Mouse (Mus musculus) lung, postnatal 0 days (tissue): ENCODE measurements around the gene Zswim1. TPM values are rescaled to one million over a fixed set of nuclear protein-coding genes. Genes with fewer than 3 reads are reported as not detected.
A peak's percentile ranks its signal among the peaks of the same experiment; 100 is the strongest.
"Not testable (repeated sequence)": the region's sequence is repeated elsewhere in the genome, so short reads cannot be mapped to it uniquely, and the experiment has no call there.

Experiments used
- ATAC-seq: fragments of 200-750 bp; cut with Nextera tagmentation; 2 replicates; pipeline ENCODE4 v1.8.0; 2017; ENCODE audit warnings: moderate library complexity
- DNase-seq: peaks from one replicate; pipeline ENCODE4 v3.0.0-alpha.2; 2016; ENCODE audit warnings: low spot score
- H3K27ac ChIP-seq: fragments of 300-500 bp; sonication (generic); 2 replicates; pipeline ENCODE4 v1.5.1; 2014; ENCODE audit warnings: antibody characterized with exemption, mild to moderate bottlenecking, low read length, mixed read lengths
- H3K27me3 ChIP-seq: fragments of 300-500 bp; sonication (generic); replicated peaks from 2 replicates; pipeline ENCODE4 v1.6.1; 2014; ENCODE audit warnings: low read length, mixed read lengths; ENCODE audit not compliant: insufficient read depth
- H3K36me3 ChIP-seq: fragments of 300-500 bp; sonication (generic); 2 replicates; pipeline ENCODE4 v1.6.1; 2014; ENCODE audit warnings: low read length, mixed read lengths; ENCODE audit not compliant: insufficient read depth
- H3K4me1 ChIP-seq: fragments of 300-500 bp; sonication (generic); 2 replicates; pipeline ENCODE4 v1.6.1; 2014; ENCODE audit warnings: antibody characterized with exemption, low read depth, low read length, mixed read lengths; ENCODE audit not compliant: insufficient read depth
- H3K4me2 ChIP-seq: fragments of 300-500 bp; sonication (generic); replicated peaks from 2 replicates; pipeline ENCODE4 v1.6.1; 2014; ENCODE audit warnings: low read depth, mild to moderate bottlenecking, low read length, moderate library complexity, mixed read lengths
- H3K4me3 ChIP-seq: fragments of 300-500 bp; sonication (generic); 2 replicates; pipeline ENCODE4 v1.5.1; 2014; ENCODE audit warnings: low read depth, low read length
- H3K9ac ChIP-seq: fragments of 300-500 bp; sonication (generic); replicated peaks from 2 replicates; pipeline ENCODE4 v1.6.1; 2014; ENCODE audit warnings: low read depth, mild to moderate bottlenecking
- H3K9me3 ChIP-seq: fragments of 300-500 bp; sonication (generic); 2 replicates; pipeline ENCODE4 v1.6.1; 2016; ENCODE audit warnings: low read length, mixed read lengths
- CTCF ChIP-seq: IDR thresholded peaks from 2 replicates; pipeline ENCODE4 v1.5.1; 2016; ENCODE audit warnings: antibody characterized with exemption, mild to moderate bottlenecking
- EP300 ChIP-seq: IDR thresholded peaks from 2 replicates; pipeline ENCODE4 v1.6.1; 2016; ENCODE audit warnings: antibody characterized with exemption, mild to moderate bottlenecking, control low read depth
- WGBS: fragments of 180-500 bp; shearing (Covaris S2); extraction: QIAGEN DNeasy Blood & Tissue Kit; methylation state at CpG from one replicate; pipeline ENCODE4 v1.1.7; 2014; 5-methylcytosine and 5-hydroxymethylcytosine counted together
- polyA plus RNA-seq: library from polyadenylated mRNA; unstranded; fragments of >200 nt; fragmentation: Nextera tagmentation; extraction: Ambion mirVana; gene quantifications from 2 replicates; pipeline ENCODE4 v1.2.1, GENCODE M21; 2015

Zswim1 gene
- polyA plus RNA-seq, 1 experiment from 2014 or later = 8.1 TPM

- WGBS = 95% methylated on average over 4 of the region's 4 CpGs
- no peak overlapping the region for H3K4me3 ChIP-seq
- H3K36me3 ChIP-seq = peaks cover 20% of the 10 kb centered on the region
- no peak overlapping the region; the same call in 1 of the 2 replicates for H3K4me2 ChIP-seq
- TF ChIP-seq CTCF = no peak
- TF ChIP-seq EP300 = no peak
- peaks cover 12% of the 10 kb centered on the region for H3K4me1 ChIP-seq
- no peak overlapping the region for H3K27ac ChIP-seq
- no peak overlapping the region for H3K9ac ChIP-seq
- ATAC-seq (no peak), DNase-seq (no peak)
- no peaks in the 10 kb centered on the region for H3K27me3 ChIP-seq
- no peaks in the 10 kb centered on the region for H3K9me3 ChIP-seq
Observed at GRCm38 (mm10) chr2:164835164-164835563, 12.7 kb downstream of the Zswim1 start.

GRCm38 (mm10) chr2:164845782-164846181, 23.3 kb downstream of the Zswim1 start:
- Histone ChIP-seq H3K27me3 (no peaks in the 10 kb centered on the region), H3K9me3 (no peaks in the 10 kb centered on the region), H3K9ac (no peak overlapping the region), H3K4me2 (no peak overlapping the region), H3K4me3 (no peak overlapping the region), H3K27ac (no peak overlapping the region), H3K4me1 (no peaks in the 10 kb centered on the region), H3K36me3 (no peaks in the 10 kb centered on the region)
- WGBS = 60% methylated on average over 3 of the region's 3 CpGs
- TF ChIP-seq CTCF (peak; percentile 61), EP300 (no peak)
- DNase-seq = no peak
- ATAC-seq = no peak

GRCm38 (mm10) chr2:164850061-164850460, 27.6 kb downstream of the Zswim1 start:
- WGBS = 60% methylated on average over 8 of the region's 8 CpGs

GRCm38 (mm10) chr2:164855572-164855971, 33.1 kb downstream of the Zswim1 start:
- H3K27ac ChIP-seq, H3K9me3 ChIP-seq, ATAC-seq, DNase-seq, H3K36me3 ChIP-seq, H3K9ac ChIP-seq, H3K4me3 ChIP-seq, H3K27me3 ChIP-seq: not testable (repeated sequence)
- Histone ChIP-seq H3K4me2 (peak overlapping the region; percentile 85; the same call in 1 of the 2 replicates), H3K4me1 (peaks cover 17% of the 10 kb centered on the region)
- TF ChIP-seq CTCF = 0 out of 2 replicates have a peak, but pooled peaks have one; percentile 5
- WGBS = 74% methylated on average over 5 of the region's 5 CpGs

More at GRCm38 (mm10) chr2:164850061-164850460, 27.6 kb downstream of the Zswim1 start:
- Histone ChIP-seq H3K4me1 (peaks cover 4% of the 10 kb centered on the region; the same call in 1 of the 2 replicates), H3K27me3 (no peaks in the 10 kb centered on the region), H3K36me3 (no peaks in the 10 kb centered on the region; the same call in 1 of the 2 replicates), H3K9me3 (no peaks in the 10 kb centered on the region), H3K4me3 (no peak overlapping the region), H3K4me2 (no peak overlapping the region), H3K27ac (no peak overlapping the region), H3K9ac (no peak overlapping the region)
- DNase-seq (no peak), ATAC-seq (no peak)
- no peak for TF ChIP-seq CTCF
- no peak for TF ChIP-seq EP300

- peak overlapping the region; percentile 48 for H3K4me3 ChIP-seq
- H3K27ac ChIP-seq = peak overlapping the region; percentile 35; the same call in 1 of the 2 replicates
- DNase-seq (no peak), ATAC-seq (0 out of 2 replicates have a peak, but pooled peaks have one; percentile 2)
- no peaks in the 10 kb centered on the region for H3K9me3 ChIP-seq
- WGBS = 2% methylated on average over 36 of the region's 42 CpGs
- no peak for TF ChIP-seq EP300
- TF ChIP-seq CTCF = peak; percentile 25
- H3K4me2 ChIP-seq = peak overlapping the region; percentile 85
- peaks cover 26% of the 10 kb centered on the region for H3K4me1 ChIP-seq
- peak overlapping the region; percentile 24; the same call in 1 of the 2 replicates for H3K9ac ChIP-seq
- no peaks in the 10 kb centered on the region for H3K27me3 ChIP-seq
- H3K36me3 ChIP-seq = no peaks in the 10 kb centered on the region; the same call in 1 of the 2 replicates
Observed at GRCm38 (mm10) chr2:164856309-164857100, 34.0 kb downstream of the Zswim1 start.

GRCm38 (mm10) chr2:164857101-164857821, 34.8 kb downstream of the Zswim1 start, which contains the start of gene Pltp:
TSS of gene Pltp (minus strand) at chr2:164857711.
- ATAC-seq = peak; percentile 66
- no peaks in the 10 kb centered on the region for H3K9me3 ChIP-seq
- no peaks in the 10 kb centered on the region for H3K36me3 ChIP-seq
- H3K4me2 ChIP-seq = peak within 1 kb of the TSS; percentile 85
- DNase-seq = peak; percentile 75
- peak within 1 kb of the TSS; percentile 48 for H3K4me3 ChIP-seq
- H3K27ac ChIP-seq = peak within 1 kb of the TSS; percentile 35
- H3K27me3 ChIP-seq = no peaks in the 10 kb centered on the region
- H3K9ac ChIP-seq = peak within 1 kb of the TSS; percentile 24; the same call in 1 of the 2 replicates
- peaks cover 28% of the 10 kb centered on the region for H3K4me1 ChIP-seq
- no peak for TF ChIP-seq EP300
- TF ChIP-seq CTCF = no peak
- under 1% methylated on average over 44 of the region's 47 CpGs for WGBS
